Mouse (Mus musculus): ENCODE measurements around the gene Grk2.

Gene Grk2

GRCm38 (mm10) chr19:4302936-4303639 is 2.9 kb downstream of the Grk2 start:
- peak; percentile 54 for DNase-seq

- peak; percentile 29 for DNase-seq
These were observed 4.0 kb downstream of the Grk2 start for GRCm38 (mm10) chr19:4301735-4302651.

- no peak for DNase-seq
These were observed 4.9 kb downstream of the Grk2 start for GRCm38 (mm10) chr19:4300852-4301734.

- no peak for DNase-seq
These were observed 5.7 kb downstream of the Grk2 start for GRCm38 (mm10) chr19:4300271-4300704.

GRCm38 (mm10) chr19:4299574-4300270 is 6.3 kb downstream of the Grk2 start:
- no peak for DNase-seq

GRCm38 (mm10) chr19:4299126-4299525 is 6.9 kb downstream of the Grk2 start:
- DNase-seq = no peak

- no peak for DNase-seq
These were observed 7.5 kb downstream of the Grk2 start for GRCm38 (mm10) chr19:4298322-4299121.

- DNase-seq = no peak
These were observed 8.2 kb downstream of the Grk2 start for GRCm38 (mm10) chr19:4297851-4298250.

- DNase-seq = no peak
These were observed 9.4 kb downstream of the Grk2 start for GRCm38 (mm10) chr19:4296611-4297010.

GRCm38 (mm10) chr19:4295391-4295790 is 10.6 kb downstream of the Grk2 start:
- no peak for DNase-seq

- DNase-seq = no peak
These were observed 11.5 kb downstream of the Grk2 start for GRCm38 (mm10) chr19:4294381-4295097.

GRCm38 (mm10) chr19:4291161-4291560 is 14.9 kb downstream of the Grk2 start:
- DNase-seq = no peak

GRCm38 (mm10) chr19:4290749-4291148 is 15.3 kb downstream of the Grk2 start:
- DNase-seq = no peak

- DNase-seq = no peak
These were observed 22.4 kb downstream of the Grk2 start for GRCm38 (mm10) chr19:4283653-4284052.

GRCm38 (mm10) chr19:4282898-4283553 is 23.0 kb downstream of the Grk2 start, which contains the start of gene Ankrd13d:
Gene Ankrd13d, minus strand, starts transcription at chr19:4283137.
- DNase-seq = peak; percentile 87

- DNase-seq = no peak
These were observed 25.6 kb downstream of the Grk2 start for GRCm38 (mm10) chr19:4280425-4280824.

GRCm38 (mm10) chr19:4279487-4279886 is 26.5 kb downstream of the Grk2 start:
- no peak for DNase-seq

- DNase-seq = no peak
These were observed 35.0 kb downstream of the Grk2 start for GRCm38 (mm10) chr19:4270972-4271371.

- no peak for DNase-seq
These were observed 35.8 kb downstream of the Grk2 start for GRCm38 (mm10) chr19:4270187-4270586.

Measured in right cerebral cortex, postnatal 4 days (tissue).